Mouse (Mus musculus) liver, embryonic 14.5 days (tissue): ENCODE results near the gene Pafah1b2.

Source experiments
- CTCF ChIP-seq: IDR thresholded peaks from 2 replicates; pipeline ENCODE4 v1.5.1; 2016; ENCODE audit warnings: antibody characterized with exemption, low read depth, control low read depth
- EP300 ChIP-seq: IDR thresholded peaks from 2 replicates; pipeline ENCODE4 v1.6.1; 2016; ENCODE audit warnings: antibody characterized with exemption, low read depth

DNA sequence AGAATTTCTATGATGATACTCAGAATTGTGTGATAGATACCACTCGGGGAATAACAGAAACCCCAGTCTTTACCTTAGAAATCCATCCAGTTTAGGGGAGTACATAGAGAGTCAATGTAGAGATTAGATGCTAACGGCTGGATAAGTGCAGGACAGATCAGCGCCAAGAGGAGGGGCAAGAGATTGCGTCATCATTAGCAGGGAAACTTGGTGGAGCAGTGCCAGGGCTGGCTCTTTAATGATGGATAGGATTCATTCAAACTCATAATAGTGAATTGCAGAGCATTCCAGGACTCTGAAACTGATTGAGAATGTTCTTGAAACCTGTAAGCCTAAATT lies 27.3 kb downstream of the Pafah1b2 start:
- TF ChIP-seq EP300 (no peak), CTCF (no peak)
